Mouse (Mus musculus): ENCODE data around the gene Arl16. TPM values are rescaled to one million over a fixed set of nuclear protein-coding genes. Genes with fewer than 3 reads are reported as not detected.

The Arl16 gene
- polyA plus RNA-seq, 1 experiment = 13.2 TPM

DNA sequence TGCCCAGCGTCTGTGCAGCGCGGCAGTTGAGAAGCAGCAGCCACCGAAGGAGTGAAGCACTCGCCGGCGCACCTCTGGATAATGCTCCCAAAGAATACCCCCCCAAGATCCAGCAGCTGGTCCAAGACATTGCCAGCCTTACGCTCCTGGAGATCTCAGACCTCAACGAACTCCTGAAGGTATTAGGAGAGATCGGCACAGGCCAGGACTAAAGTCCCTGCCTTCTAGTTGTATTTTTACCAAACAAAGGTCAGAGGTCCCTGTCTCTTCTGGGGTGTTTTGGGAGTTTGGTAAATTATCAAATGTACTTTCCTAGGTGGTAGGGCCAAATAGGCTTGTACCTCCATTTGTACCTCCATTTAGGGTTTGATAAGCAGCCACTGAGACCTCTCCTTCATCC is 17.8 kb upstream of the Arl16 start:
- TF ChIP-seq POLR2A (IDR thresholded peaks at IDR 0.05; ENCODE audit: low read depth, low read length) (no peak), CTCF (IDR thresholded peaks at IDR 0.05; ENCODE audit: extremely low read depth, insufficient read depth, insufficient read length, insufficient replicate concordance) (no peak)
- Histone ChIP-seq H3K36me3 (ENCODE audit: control insufficient read depth, insufficient read depth, low read length) (peaks cover 26% of the 10 kb centered on the region), H3K27ac (ENCODE audit: insufficient read depth, low read length) (no peak overlapping the region), H3K4me3 (ENCODE audit: extremely low read depth, insufficient read depth, insufficient read length) (peak overlapping the region; percentile 87; the same call in 1 of the 2 replicates), H3K4me1 (ENCODE audit: control insufficient read depth, insufficient read depth, insufficient read length) (peaks cover 8% of the 10 kb centered on the region), H3K27me3 (ENCODE audit: control insufficient read depth, insufficient read depth, low read length) (no peaks in the 10 kb centered on the region)
- no peak for DNase-seq (ENCODE audit: low read depth in 1 of 2, low spot score in 2 of 2)
- WGBS = 11% methylated on average over 10 of the region's 10 CpGs

GRCm38 (mm10) chr11:120484265-120484981 is 17.0 kb upstream of the Arl16 start, which contains the start of gene Mrpl12:
Gene Mrpl12, plus strand, starts transcription at chr11:120484613.
- peak; percentile 86 to 88 for DNase-seq (ENCODE audit: low read depth in 1 of 2, low spot score in 2 of 2)
- no peak for TF ChIP-seq CTCF (IDR thresholded peaks at IDR 0.05; ENCODE audit: extremely low read depth, insufficient read depth, insufficient read length, insufficient replicate concordance)
- TF ChIP-seq POLR2A (IDR thresholded peaks at IDR 0.05; ENCODE audit: low read depth, low read length) = peak; percentile 56; the same call in 1 of the 2 replicates
- no peaks in the 10 kb centered on the region for H3K27me3 ChIP-seq (ENCODE audit: control insufficient read depth, insufficient read depth, low read length)
- H3K4me1 ChIP-seq (ENCODE audit: control insufficient read depth, insufficient read depth, insufficient read length) = peaks cover 6% of the 10 kb centered on the region
- H3K36me3 ChIP-seq (ENCODE audit: control insufficient read depth, insufficient read depth, low read length) = peaks cover 31% of the 10 kb centered on the region
- peak within 1 kb of the TSS; percentile 55 for H3K27ac ChIP-seq (ENCODE audit: insufficient read depth, low read length)
- WGBS = under 1% methylated on average over 60 of the region's 60 CpGs
- H3K4me3 ChIP-seq (ENCODE audit: extremely low read depth, insufficient read depth, insufficient read length) = peak within 1 kb of the TSS; percentile 87

GRCm38 (mm10) chr11:120483448-120483934 is 16.1 kb upstream of the Arl16 start:
- 94% methylated on average over 7 of the region's 7 CpGs for WGBS
- no peak for DNase-seq (ENCODE audit: low read depth in 1 of 2, low spot score in 2 of 2)

GRCm38 (mm10) chr11:120472052-120472451 is 4.6 kb upstream of the Arl16 start:
- 98% methylated on average over 6 of the region's 6 CpGs for WGBS
- H3K27me3 ChIP-seq (ENCODE audit: control insufficient read depth, insufficient read depth, low read length) = no peaks in the 10 kb centered on the region
- DNase-seq (ENCODE audit: low read depth in 1 of 2, low spot score in 2 of 2) = no peak
- H3K27ac ChIP-seq (ENCODE audit: insufficient read depth, low read length) = no peak overlapping the region
- no peak for TF ChIP-seq POLR2A (IDR thresholded peaks at IDR 0.05; ENCODE audit: low read depth, low read length)
- no peak for TF ChIP-seq CTCF (IDR thresholded peaks at IDR 0.05; ENCODE audit: extremely low read depth, insufficient read depth, insufficient read length, insufficient replicate concordance)
- no peak overlapping the region for H3K4me3 ChIP-seq (ENCODE audit: extremely low read depth, insufficient read depth, insufficient read length)
- H3K4me1 ChIP-seq (ENCODE audit: control insufficient read depth, insufficient read depth, insufficient read length) = peaks cover 7% of the 10 kb centered on the region; the same call in 1 of the 2 replicates
- H3K36me3 ChIP-seq (ENCODE audit: control insufficient read depth, insufficient read depth, low read length) = peaks cover 27% of the 10 kb centered on the region

More at GRCm38 (mm10) chr11:120483448-120483934, 16.1 kb upstream of the Arl16 start:
- no peak overlapping the region for H3K27ac ChIP-seq (ENCODE audit: insufficient read depth, low read length)
- H3K27me3 ChIP-seq (ENCODE audit: control insufficient read depth, insufficient read depth, low read length) = no peaks in the 10 kb centered on the region
- TF ChIP-seq POLR2A (IDR thresholded peaks at IDR 0.05; ENCODE audit: low read depth, low read length) (no peak), CTCF (IDR thresholded peaks at IDR 0.05; ENCODE audit: extremely low read depth, insufficient read depth, insufficient read length, insufficient replicate concordance) (no peak)
- peaks cover 37% of the 10 kb centered on the region for H3K36me3 ChIP-seq (ENCODE audit: control insufficient read depth, insufficient read depth, low read length)
- H3K4me1 ChIP-seq (ENCODE audit: control insufficient read depth, insufficient read depth, insufficient read length) = peaks cover 5% of the 10 kb centered on the region
- no peak overlapping the region for H3K4me3 ChIP-seq (ENCODE audit: extremely low read depth, insufficient read depth, insufficient read length)

DNA sequence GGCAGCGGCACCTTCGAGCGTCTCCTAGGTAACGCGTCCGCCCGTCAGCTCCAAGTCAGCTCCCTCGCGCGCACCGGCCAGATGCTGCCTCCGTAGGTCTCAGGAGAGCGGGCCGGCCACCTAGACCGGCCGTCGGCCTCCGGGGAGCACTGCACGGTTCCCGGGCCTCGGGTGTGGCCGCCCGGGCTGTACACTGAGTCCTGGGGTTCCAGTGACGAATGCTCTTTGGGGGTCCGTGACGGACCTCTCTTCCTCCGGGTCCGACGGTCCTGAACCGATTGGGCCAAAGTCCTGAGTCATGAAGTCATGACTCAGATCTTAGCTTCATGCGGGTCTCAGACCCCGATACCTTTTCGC is 307 bp upstream of the Arl16 start:
- no peak for TF ChIP-seq POLR2A (IDR thresholded peaks at IDR 0.05; ENCODE audit: low read depth, low read length)
- TF ChIP-seq CTCF (IDR thresholded peaks at IDR 0.05; ENCODE audit: extremely low read depth, insufficient read depth, insufficient read length, insufficient replicate concordance) = no peak
- peak overlapping the region; percentile 49; the same call in 1 of the 2 replicates for H3K27ac ChIP-seq (ENCODE audit: insufficient read depth, low read length)
- WGBS = under 1% methylated on average over 33 of the region's 33 CpGs
- H3K36me3 ChIP-seq (ENCODE audit: control insufficient read depth, insufficient read depth, low read length) = peaks cover 13% of the 10 kb centered on the region
- H3K4me1 ChIP-seq (ENCODE audit: control insufficient read depth, insufficient read depth, insufficient read length) = peaks cover 12% of the 10 kb centered on the region; the same call in 1 of the 2 replicates
- DNase-seq (ENCODE audit: low read depth in 1 of 2, low spot score in 2 of 2) = no peak
- H3K4me3 ChIP-seq (ENCODE audit: extremely low read depth, insufficient read depth, insufficient read length) = peak overlapping the region; percentile 92
- H3K27me3 ChIP-seq (ENCODE audit: control insufficient read depth, insufficient read depth, low read length) = no peaks in the 10 kb centered on the region

DNA sequence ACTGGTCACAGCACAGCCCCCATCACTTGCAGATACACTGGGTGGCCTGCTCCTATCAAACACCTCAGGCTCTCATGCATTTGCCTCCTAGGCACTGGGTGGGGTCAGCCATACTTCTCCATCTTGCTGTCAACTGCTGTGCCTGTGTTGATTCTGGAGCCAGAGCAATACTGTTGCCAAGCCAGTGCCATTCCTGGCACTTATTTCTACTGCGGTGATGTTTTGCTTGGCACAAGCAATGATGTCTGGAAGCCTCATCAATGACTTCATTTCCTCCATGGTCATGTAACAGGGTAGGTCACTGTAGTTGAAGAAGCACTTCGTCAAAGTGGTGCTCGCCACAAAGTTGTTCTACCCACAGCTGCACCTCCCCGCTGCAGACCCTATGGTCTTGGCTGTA is 1.9 kb downstream of the Arl16 start:
- Histone ChIP-seq H3K4me1 (ENCODE audit: control insufficient read depth, insufficient read depth, insufficient read length) (peaks cover 12% of the 10 kb centered on the region; the same call in 1 of the 2 replicates), H3K4me3 (ENCODE audit: extremely low read depth, insufficient read depth, insufficient read length) (no peak overlapping the region), H3K27me3 (ENCODE audit: control insufficient read depth, insufficient read depth, low read length) (no peaks in the 10 kb centered on the region), H3K36me3 (ENCODE audit: control insufficient read depth, insufficient read depth, low read length) (peaks cover 12% of the 10 kb centered on the region), H3K27ac (ENCODE audit: insufficient read depth, low read length) (no peak overlapping the region)
- TF ChIP-seq CTCF (IDR thresholded peaks at IDR 0.05; ENCODE audit: extremely low read depth, insufficient read depth, insufficient read length, insufficient replicate concordance) (no peak), POLR2A (IDR thresholded peaks at IDR 0.05; ENCODE audit: low read depth, low read length) (no peak)
- no peak for DNase-seq (ENCODE audit: low read depth in 1 of 2, low spot score in 2 of 2)
- 91% methylated on average over 4 of the region's 4 CpGs for WGBS

DNA sequence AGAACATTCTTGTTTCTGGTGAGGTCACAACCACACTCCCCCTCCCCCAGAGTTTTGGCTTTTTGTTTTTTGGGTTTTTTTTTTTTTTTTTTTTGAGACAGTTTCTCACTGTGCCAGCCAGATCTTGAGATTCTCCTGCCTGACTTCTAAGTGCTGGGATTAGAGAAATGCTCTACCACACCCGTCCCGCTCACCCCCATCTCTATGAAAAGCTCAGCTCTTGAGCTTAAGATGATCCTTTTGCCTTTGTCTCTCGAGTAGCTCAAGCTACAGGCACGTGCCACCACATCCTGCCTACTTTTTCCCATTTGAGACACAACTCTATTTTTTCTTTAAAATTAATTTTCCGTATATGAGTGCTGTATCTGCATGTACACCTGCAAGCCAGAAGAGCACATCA is 3.0 kb downstream of the Arl16 start:
- Histone ChIP-seq H3K36me3 (ENCODE audit: control insufficient read depth, insufficient read depth, low read length) (peaks cover 7% of the 10 kb centered on the region), H3K4me3 (ENCODE audit: extremely low read depth, insufficient read depth, insufficient read length) (no peak overlapping the region), H3K4me1 (ENCODE audit: control insufficient read depth, insufficient read depth, insufficient read length) (peaks cover 12% of the 10 kb centered on the region; the same call in 1 of the 2 replicates), H3K27me3 (ENCODE audit: control insufficient read depth, insufficient read depth, low read length) (no peaks in the 10 kb centered on the region), H3K27ac (ENCODE audit: insufficient read depth, low read length) (no peak overlapping the region)
- WGBS = 76% methylated on average over 5 of the region's 5 CpGs
- DNase-seq (ENCODE audit: low read depth in 1 of 2, low spot score in 2 of 2) = no peak
- TF ChIP-seq POLR2A (IDR thresholded peaks at IDR 0.05; ENCODE audit: low read depth, low read length) (no peak), CTCF (IDR thresholded peaks at IDR 0.05; ENCODE audit: extremely low read depth, insufficient read depth, insufficient read length, insufficient replicate concordance) (no peak)
